Mouse (Mus musculus): ENCODE data around the gene Hmcn2. TPM values are rescaled to one million over a fixed set of nuclear protein-coding genes. Genes with fewer than 3 reads are reported as not detected.

Hmcn2 gene
- total and polyA plus RNA-seq, 3 experiments = 1.0 to 5.7 (median 2.1) TPM

- in situ Hi-C loops (cut with MboI; ENCODE audit: low pct_ligation_motif_present, low pct_unique_long_range_greater_than_20kb, low sequenced_read_pairs) = loop anchor here (5.0 to 25.0 kb wide), 4 partner anchors 56 to 284 kb away; no protein-coding TSS in a partner anchor
- peaks cover 0 to 5% of the 10 kb centered on the region in 2 experiments; a peak in 1 of 4 replicates for H3K4me1 ChIP-seq (ENCODE audit: control insufficient read depth in 1 of 2, insufficient read depth in 2 of 2)
- no peaks in the 10 kb centered on the region for H3K9me3 ChIP-seq (replicated peaks; ENCODE audit: low read length)
- H3K4me2 ChIP-seq (ENCODE audit: insufficient read depth, low read depth, poor library complexity, severe bottlenecking) = no peak overlapping the region
- dilution Hi-C loops (cut with MboI; ENCODE audit: extremely low pct_ligation_motif_present, extremely low pct_unique_long_range_greater_than_20kb, low sequenced_read_pairs) = no loop called here
- H3K27me3 ChIP-seq (replicated peaks) = peaks cover 65% of the 10 kb centered on the region
- H3K36me3 ChIP-seq (replicated peaks in 1 of 2; ENCODE audit: control insufficient read depth in 1 of 2, insufficient read depth in 1 of 2, low read length in 1 of 2) = no peaks in the 10 kb centered on the region
- H3K4me3 ChIP-seq (replicated peaks in 1 of 3; ENCODE audit: low read depth in 2 of 3, low read length in 2 of 3, poor library complexity in 1 of 3) = no peak overlapping the region
- DNase-seq (ENCODE audit: extremely low read depth) = no peak
- H3K79me2 ChIP-seq (replicated peaks; ENCODE audit: control insufficient read depth, extremely low read depth, insufficient read depth, poor library complexity, severe bottlenecking) = no peaks in the 10 kb centered on the region
- TF ChIP-seq MXI1 (IDR thresholded peaks at IDR 0.05; ENCODE audit: low read depth, low read length) = no peak
- no peak for TF ChIP-seq EP300 (IDR thresholded peaks at IDR 0.05; ENCODE audit: low read length)
- TF ChIP-seq KAT2A (IDR thresholded peaks at IDR 0.05; ENCODE audit: insufficient replicate concordance, low read length) = no peak
- TF ChIP-seq BHLHE40 (IDR thresholded peaks at IDR 0.05; ENCODE audit: low read depth, low read length) = no peak
- TF ChIP-seq ZMIZ1 (IDR thresholded peaks at IDR 0.05; ENCODE audit: low read depth, low read length) = no peak
- no peak for TF ChIP-seq IRF4 (IDR thresholded peaks at IDR 0.05; ENCODE audit: low read depth, low read length)
- no peak for TF ChIP-seq NELFE (IDR thresholded peaks at IDR 0.05; ENCODE audit: low read depth, low read length)
- TF ChIP-seq ZNF384 (IDR thresholded peaks at IDR 0.05; ENCODE audit: low read depth, low read length) = no peak
- TF ChIP-seq ZC3H11A (IDR thresholded peaks at IDR 0.05; ENCODE audit: low read depth, low read length) = no peak
- no peak for TF ChIP-seq JUN (IDR thresholded peaks at IDR 0.05; ENCODE audit: insufficient read depth, low read depth, low read length)
- TF ChIP-seq USF2 (conservative IDR thresholded peaks at IDR 0.05; ENCODE audit: low read depth, low read length) = no peak
- no peak for TF ChIP-seq NRF1 (IDR thresholded peaks at IDR 0.05; ENCODE audit: low read depth, low read length)
- TF ChIP-seq MEF2A (IDR thresholded peaks at IDR 0.05; ENCODE audit: borderline replicate concordance, low read depth, low read length) = no peak
- no peak for TF ChIP-seq ZKSCAN1 (IDR thresholded peaks at IDR 0.05; ENCODE audit: borderline replicate concordance, low read depth, low read length)
- TF ChIP-seq POLR2AphosphoS2 (IDR thresholded peaks at IDR 0.05; ENCODE audit: low read depth, low read length) = no peak
- no peak overlapping the region for H3K9ac ChIP-seq (ENCODE audit: insufficient read depth, low read depth)
- no peak overlapping the region for H3K27ac ChIP-seq (ENCODE audit: insufficient read depth, low read depth)
Measured at GRCm38 (mm10) chr2:31296395-31296794, 17.8 kb upstream of the Hmcn2 start.

DNA sequence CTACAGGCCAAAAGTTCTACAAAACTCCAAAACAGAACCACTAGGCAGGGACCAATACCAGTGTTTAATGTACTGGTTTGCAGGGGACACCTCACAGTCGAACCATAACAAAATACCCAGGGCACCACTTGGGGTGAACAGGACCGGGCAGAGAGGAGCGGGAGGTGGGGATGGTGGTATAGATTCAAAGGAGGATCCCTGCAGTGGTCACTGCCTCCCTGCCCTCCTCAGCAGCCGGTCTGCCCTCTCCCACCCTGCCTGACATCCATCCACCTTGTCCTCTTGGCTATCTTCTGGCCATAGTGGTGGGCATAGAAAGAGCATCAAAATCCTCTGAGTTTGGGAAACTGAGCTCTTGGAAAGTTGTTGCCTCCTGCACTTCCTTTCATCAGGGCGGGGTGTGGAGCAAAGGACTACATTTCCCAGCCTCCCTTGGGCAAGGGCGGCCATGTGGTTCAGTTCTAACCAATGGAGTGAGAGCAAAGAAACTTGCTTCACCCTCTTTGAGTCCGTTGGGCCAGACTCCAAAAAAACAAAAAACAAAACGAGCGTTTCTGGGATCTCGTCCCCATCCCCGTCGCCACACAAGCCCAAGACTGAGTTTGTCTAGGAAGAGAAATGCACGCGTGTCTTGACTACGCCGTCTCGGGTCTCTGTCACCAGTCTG, 16.5 kb upstream of the Hmcn2 start:
- Histone ChIP-seq H3K9ac (ENCODE audit: insufficient read depth, low read depth) (peak overlapping the region; percentile 63), H3K4me2 (ENCODE audit: insufficient read depth, low read depth, poor library complexity, severe bottlenecking) (peak overlapping the region; percentile 79; the same call in 1 of the 2 replicates), H3K9me3 (replicated peaks; ENCODE audit: low read length) (no peaks in the 10 kb centered on the region), H3K27ac (ENCODE audit: insufficient read depth, low read depth) (no peak overlapping the region), H3K36me3 (replicated peaks in 1 of 2; ENCODE audit: control insufficient read depth in 1 of 2, insufficient read depth in 1 of 2, low read length in 1 of 2) (no peaks in the 10 kb centered on the region), H3K79me2 (replicated peaks; ENCODE audit: control insufficient read depth, extremely low read depth, insufficient read depth, poor library complexity, severe bottlenecking) (no peaks in the 10 kb centered on the region), H3K4me1 (ENCODE audit: control insufficient read depth in 1 of 2, insufficient read depth in 2 of 2) (peaks cover 0 to 5% of the 10 kb centered on the region in 2 experiments; a peak in 1 of 4 replicates), H3K4me3 (replicated peaks in 1 of 3; ENCODE audit: low read depth in 2 of 3, low read length in 2 of 3, poor library complexity in 1 of 3) (peak overlapping the region; percentile 34 to 57 (median 44)), H3K27me3 (replicated peaks) (peaks cover 74% of the 10 kb centered on the region)
- dilution Hi-C loops (cut with MboI; ENCODE audit: extremely low pct_ligation_motif_present, extremely low pct_unique_long_range_greater_than_20kb, low sequenced_read_pairs) = no loop called here
- in situ Hi-C loops (cut with MboI; ENCODE audit: low pct_ligation_motif_present, low pct_unique_long_range_greater_than_20kb, low sequenced_read_pairs) = loop anchor here (5.0 to 25.0 kb wide), 4 partner anchors 55 to 285 kb away; no protein-coding TSS in a partner anchor
- peak; percentile 49 for DNase-seq (ENCODE audit: extremely low read depth)
- TF ChIP-seq EP300 (IDR thresholded peaks at IDR 0.05; ENCODE audit: low read length) (no peak), ZNF384 (IDR thresholded peaks at IDR 0.05; ENCODE audit: low read depth, low read length) (no peak), CHD2 (IDR thresholded peaks at IDR 0.05; ENCODE audit: low read length) (no peak), JUN (IDR thresholded peaks at IDR 0.05; ENCODE audit: insufficient read depth, low read depth, low read length) (no peak), POLR2AphosphoS2 (IDR thresholded peaks at IDR 0.05; ENCODE audit: low read depth, low read length) (no peak), JUND (conservative IDR thresholded peaks at IDR 0.05; ENCODE audit: low read depth, low read length) (no peak), ZC3H11A (IDR thresholded peaks at IDR 0.05; ENCODE audit: low read depth, low read length) (no peak), TBP (conservative IDR thresholded peaks at IDR 0.05; ENCODE audit: low read depth, low read length) (no peak), MXI1 (IDR thresholded peaks at IDR 0.05; ENCODE audit: low read depth, low read length) (no peak), IRF4 (IDR thresholded peaks at IDR 0.05; ENCODE audit: low read depth, low read length) (peak; percentile 14; the same call in 1 of the 2 replicates), ELF1 (IDR thresholded peaks at IDR 0.05; ENCODE audit: low read depth, low read length) (peak; percentile 74), PAX5 (IDR thresholded peaks at IDR 0.05; ENCODE audit: low read length) (no peak), ZMIZ1 (IDR thresholded peaks at IDR 0.05; ENCODE audit: low read depth, low read length) (no peak), RCOR1 (conservative IDR thresholded peaks at IDR 0.05; ENCODE audit: low read depth, low read length) (no peak), ETS1 (conservative IDR thresholded peaks at IDR 0.05; ENCODE audit: low read depth, low read length) (no peak), RAD21 (IDR thresholded peaks at IDR 0.05; ENCODE audit: low read depth, low read length) (no peak), MYC (IDR thresholded peaks at IDR 0.05; ENCODE audit: low read depth, low read length) (no peak), GABPA (IDR thresholded peaks at IDR 0.05; ENCODE audit: insufficient replicate concordance, low read depth, low read length) (no peak; the same call in 1 of the 2 replicates), USF2 (conservative IDR thresholded peaks at IDR 0.05; ENCODE audit: low read depth, low read length) (peak; percentile 85), TCF12 (IDR thresholded peaks at IDR 0.05; ENCODE audit: low read depth, low read length) (no peak), UBTF (IDR thresholded peaks at IDR 0.05; ENCODE audit: low read depth, low read length) (no peak), HCFC1 (IDR thresholded peaks at IDR 0.05; ENCODE audit: low read depth, low read length) (peak; percentile 92), CTCF (conservative IDR thresholded peaks at IDR 0.05 in 1 of 2, IDR thresholded peaks at IDR 0.05 in 1 of 2; ENCODE audit: low read depth in 2 of 2, low read length in 2 of 2) (no peak)
